Mouse (Mus musculus): ENCODE results near the gene Gm3149. TPM values are rescaled to one million over a fixed set of nuclear protein-coding genes. Genes with fewer than 3 reads are reported as not detected.

Gene Gm3149
- polyA plus RNA-seq, 1 experiment from 2014 or later, result not detected

Other genes with a start within 250 kb of the Gm3149 start
- gene Gm3115, start 233.2 kb upstream of the Gm3149 start, polyA plus RNA-seq (2014; fragmentation: Nextera tagmentation; extraction: Ambion mirVana), result not detected in 2 replicates
- 0.98 and 2.4 TPM in 2 replicates for gene Gm8108, start 206.8 kb upstream of the Gm3149 start, polyA plus RNA-seq (2014; fragmentation: Nextera tagmentation; extraction: Ambion mirVana)
- not detected in 2 replicates for gene Gm3127, start 152.3 kb upstream of the Gm3149 start, polyA plus RNA-seq (2014; fragmentation: Nextera tagmentation; extraction: Ambion mirVana)
- gene Gm2974, start 134.7 kb upstream of the Gm3149 start, polyA plus RNA-seq (2014; fragmentation: Nextera tagmentation; extraction: Ambion mirVana), result 0.49 and 0.97 TPM in 2 replicates
- not detected in 2 replicates for gene Gm3138, start 67.7 kb upstream of the Gm3149 start, polyA plus RNA-seq (2014; fragmentation: Nextera tagmentation; extraction: Ambion mirVana)
- 0.46 and 1.0 TPM in 2 replicates for gene 2610042L04Rik, start 17.5 kb downstream of the Gm3149 start, polyA plus RNA-seq (2014; fragmentation: Nextera tagmentation; extraction: Ambion mirVana)
- gene Gm3159, start 80.2 kb downstream of the Gm3149 start, polyA plus RNA-seq (2014; fragmentation: Nextera tagmentation; extraction: Ambion mirVana), result not detected in 2 replicates
- 0.74 and 1.3 TPM in 2 replicates for gene Gm3164, start 98.2 kb downstream of the Gm3149 start, polyA plus RNA-seq (2014; fragmentation: Nextera tagmentation; extraction: Ambion mirVana)
- gene Gm3173, start 113.7 kb downstream of the Gm3149 start, polyA plus RNA-seq (2014; fragmentation: Nextera tagmentation; extraction: Ambion mirVana), result not detected in 2 replicates
- not detected in 2 replicates for gene Gm3182, start 164.5 kb downstream of the Gm3149 start, polyA plus RNA-seq (2014; fragmentation: Nextera tagmentation; extraction: Ambion mirVana)
- gene Gm3047, start 238.1 kb downstream of the Gm3149 start, polyA plus RNA-seq (2014; fragmentation: Nextera tagmentation; extraction: Ambion mirVana), result not detected in 2 replicates